Mouse (Mus musculus): ENCODE data around the gene Mfap3.

- TF ChIP-seq CTCF (IDR thresholded peaks at IDR 0.05; ENCODE audit: control insufficient read depth, insufficient read depth, insufficient read length) (no peak), USF1 (IDR thresholded peaks at IDR 0.05; ENCODE audit: low read depth) (no peak), MYOG (IDR thresholded peaks at IDR 0.05; ENCODE audit: control insufficient read depth, extremely low read depth, insufficient read length) (no peak), MYOD1 (IDR thresholded peaks at IDR 0.05; ENCODE audit: control insufficient read depth, insufficient read length, low read depth) (no peak), FOSL1 (IDR thresholded peaks at IDR 0.05; ENCODE audit: insufficient read depth, low read length, poor library complexity, severe bottlenecking) (no peak), MAX (IDR thresholded peaks at IDR 0.05) (no peak)
Measured at GRCm38 (mm10) chr11:57518751-57519148, 286 bp downstream of the Mfap3 start.
